Comparison of ENCODE assay signal across 9 mouse cellular contexts in genomic region chr19:22938848-22939724, GRCm38 (mm10).
DNase-seq lines count a peak whose midpoint lies in the region; ATAC-seq and TF ChIP-seq lines count a peak whose summit lies in the region.
"Had no signal": no experiment of that assay in that cellular context is flagged by ENCODE, and none has a peak within 500 bp of the region (broad histone marks: within the 10 kb centered on the region; RNA-seq: fewer than 3 reads in every experiment).

No protein-coding gene starts in this region.

- no peak for TF ChIP-seq POLR2A in cortical plate, adult 2 months (IDR thresholded peaks at IDR 0.05; ENCODE audit: extremely low read depth, insufficient read depth, low read length)

- no peak overlapping the region for H3K9ac ChIP-seq in embryonic facial prominence, embryonic 14.5 days (ENCODE audit: low read depth, low read length)
- no peak overlapping the region for H3K9ac ChIP-seq in kidney, embryonic 16.5 days (replicated peaks; ENCODE audit: low read length)
- no peak overlapping the region; the same call in 1 of the 2 replicates for H3K9ac ChIP-seq in midbrain, postnatal 0 days (replicated peaks; ENCODE audit: low read length, poor library complexity, severe bottlenecking)

- H3K9me3 ChIP-seq in embryonic facial prominence, embryonic 14.5 days (ENCODE audit: control insufficient read depth, low read length): no peaks in the 10 kb centered on the region
- H3K9me3 ChIP-seq in embryonic facial prominence, embryonic 10.5 days: no peaks in the 10 kb centered on the region
- H3K9me3 ChIP-seq in kidney, embryonic 16.5 days (ENCODE audit: low read length): no peaks in the 10 kb centered on the region
- H3K9me3 ChIP-seq in midbrain, postnatal 0 days (ENCODE audit: low read length): no peaks in the 10 kb centered on the region

- TF ChIP-seq CTCF in cortical plate, adult 2 months (IDR thresholded peaks at IDR 0.05; ENCODE audit: extremely low read depth, insufficient read depth, low read length): no peak
- no peak for TF ChIP-seq CTCF in midbrain, postnatal 0 days (IDR thresholded peaks at IDR 0.05)

- H3K4me3 ChIP-seq in embryonic facial prominence, embryonic 14.5 days (ENCODE audit: low read depth, low read length): no peak overlapping the region
- no peak overlapping the region for H3K4me3 ChIP-seq in embryonic facial prominence, embryonic 10.5 days
- H3K4me3 ChIP-seq in kidney, embryonic 16.5 days (ENCODE audit: low read length): no peak overlapping the region
- no peak overlapping the region for H3K4me3 ChIP-seq in cortical plate, adult 2 months (ENCODE audit: insufficient read depth, low read length)
- H3K4me3 ChIP-seq in midbrain, postnatal 0 days (ENCODE audit: low read depth, low read length): no peak overlapping the region

- H3K36me3 ChIP-seq in embryonic facial prominence, embryonic 14.5 days (ENCODE audit: control insufficient read depth, insufficient read depth, low read length): no peaks in the 10 kb centered on the region
- H3K36me3 ChIP-seq in embryonic facial prominence, embryonic 10.5 days (replicated peaks): no peaks in the 10 kb centered on the region
- no peaks in the 10 kb centered on the region for H3K36me3 ChIP-seq in kidney, embryonic 16.5 days (ENCODE audit: insufficient read depth, low read length)
- H3K36me3 ChIP-seq in midbrain, postnatal 0 days (ENCODE audit: insufficient read depth, low read length): no peaks in the 10 kb centered on the region

- WGBS in embryonic facial prominence, embryonic 14.5 days: 25% methylated on average over 14 of the region's 14 CpGs
- 61% methylated on average over 14 of the region's 14 CpGs for WGBS in embryonic facial prominence, embryonic 10.5 days
- 39% methylated on average over 14 of the region's 14 CpGs for WGBS in kidney, embryonic 16.5 days
- WGBS in midbrain, postnatal 0 days: 37% methylated on average over 14 of the region's 14 CpGs

- H3K4me1 ChIP-seq in embryonic facial prominence, embryonic 14.5 days (ENCODE audit: control insufficient read depth, insufficient read depth, low read length): peaks cover 13% of the 10 kb centered on the region
- H3K4me1 ChIP-seq in embryonic facial prominence, embryonic 10.5 days: peaks cover 13% of the 10 kb centered on the region
- peaks cover 12% of the 10 kb centered on the region for H3K4me1 ChIP-seq in kidney, embryonic 16.5 days (ENCODE audit: insufficient read depth, low read length)
- H3K4me1 ChIP-seq in cortical plate, adult 2 months (ENCODE audit: control insufficient read depth, insufficient read depth, low read length): peaks cover 9% of the 10 kb centered on the region
- H3K4me1 ChIP-seq in midbrain, postnatal 0 days (ENCODE audit: insufficient read depth, low read length): no peaks in the 10 kb centered on the region; the same call in 1 of the 2 replicates

- DNase-seq in embryonic facial prominence, embryonic 14.5 days (ENCODE audit: low spot score): peak; percentile 76
- DNase-seq in embryonic facial prominence, embryonic 10.5 days (ENCODE audit: low spot score): no peak
- no peak for DNase-seq in kidney, adult 11 months
- peak; percentile 31 for DNase-seq in midbrain, postnatal 0 days (ENCODE audit: low spot score)
- no peak for DNase-seq in embryo, embryonic 10 days (ENCODE audit: low spot score)

- H3K27ac ChIP-seq in embryonic facial prominence, embryonic 14.5 days (replicated peaks; ENCODE audit: low read depth, low read length): no peak overlapping the region
- no peak overlapping the region for H3K27ac ChIP-seq in embryonic facial prominence, embryonic 10.5 days (replicated peaks)
- no peak overlapping the region for H3K27ac ChIP-seq in kidney, embryonic 16.5 days (ENCODE audit: low read length)
- H3K27ac ChIP-seq in cortical plate, adult 2 months (ENCODE audit: insufficient read depth, low read length): peak overlapping the region; percentile 53; the same call in 1 of the 2 replicates
- H3K27ac ChIP-seq in midbrain, postnatal 0 days (ENCODE audit: low read depth, low read length): peak overlapping the region; percentile 4; the same call in 1 of the 2 replicates
- H3K27ac ChIP-seq: macrophage had no signal

- peak; percentile 60; the same call in 1 of the 2 replicates for ATAC-seq in embryonic facial prominence, embryonic 14.5 days (ENCODE audit: low read depth)
- ATAC-seq in kidney, embryonic 16.5 days (ENCODE audit: low FRiP score, low TSS enrichment): 0 out of 2 replicates have a peak, but pooled peaks have one; percentile 46
- ATAC-seq in midbrain, postnatal 0 days (ENCODE audit: low FRiP score): 0 out of 2 replicates have a peak, but pooled peaks have one; percentile 20
- ATAC-seq in megakaryocyte, adult 5-6 weeks (ENCODE audit: poor library complexity, severe bottlenecking): no peak

- H3K27me3 ChIP-seq in embryonic facial prominence, embryonic 14.5 days (replicated peaks; ENCODE audit: control insufficient read depth, insufficient read depth, low read length): no peaks in the 10 kb centered on the region
- H3K27me3 ChIP-seq in embryonic facial prominence, embryonic 10.5 days (replicated peaks; ENCODE audit: low read depth, poor library complexity, severe bottlenecking): no peaks in the 10 kb centered on the region
- no peaks in the 10 kb centered on the region for H3K27me3 ChIP-seq in kidney, embryonic 16.5 days (ENCODE audit: insufficient read depth, low read length)
- no peaks in the 10 kb centered on the region for H3K27me3 ChIP-seq in midbrain, postnatal 0 days (ENCODE audit: insufficient read depth, low read length)

- no peak overlapping the region for H3K4me2 ChIP-seq in embryonic facial prominence, embryonic 14.5 days (ENCODE audit: low read depth, low read length)
- no peak overlapping the region for H3K4me2 ChIP-seq in kidney, embryonic 16.5 days (replicated peaks; ENCODE audit: low read depth, low read length)
- H3K4me2 ChIP-seq in midbrain, postnatal 0 days (ENCODE audit: low read depth, low read length, poor library complexity, severe bottlenecking): no peak overlapping the region

Comparison
In these comparisons a context has a peak if more than half of its experiments do, and no peak if none do; other contexts are left out.
1. DNase-seq: peak in embryonic facial prominence, embryonic 14.5 days (single experiment) and midbrain, postnatal 0 days (single experiment); none in embryonic facial prominence, embryonic 10.5 days (single experiment), kidney, adult 11 months (single experiment) and embryo, embryonic 10 days (single experiment).
2. H3K27ac ChIP-seq: peak in cortical plate, adult 2 months (single experiment) and midbrain, postnatal 0 days (single experiment); none in embryonic facial prominence, embryonic 14.5 days (single experiment), embryonic facial prominence, embryonic 10.5 days (single experiment) and kidney, embryonic 16.5 days (single experiment).